20 mouse cellular contexts compared by ENCODE assay signal in genomic region chr2:135888767-135889166, GRCm38 (mm10).
A peak's percentile ranks its signal among the peaks of the same experiment; 100 is the strongest.
DNase-seq lines count a peak whose midpoint lies in the region; ATAC-seq and TF ChIP-seq lines count a peak whose summit lies in the region.
"Had no signal": no experiment of that assay in that cellular context is flagged by ENCODE, and none has a peak within 500 bp of the region (broad histone marks: within the 10 kb centered on the region; RNA-seq: fewer than 3 reads in every experiment).

No protein-coding gene starts in this region.

- no peak for TF ChIP-seq POLR2A in cerebellum, adult 2 months (IDR thresholded peaks at IDR 0.05; ENCODE audit: borderline replicate concordance, insufficient read depth, low read length)

- no peak for DNase-seq in cerebellum, adult 2 months
- no peak for DNase-seq in cerebellum, adult 9-11 months
- DNase-seq in heart, postnatal 14 days = no peak
- no peak for DNase-seq in heart, postnatal 0 days (ENCODE audit: low spot score)
- no peak for DNase-seq in heart, postnatal 4 days
- DNase-seq in fat pad, adult 2 months (ENCODE audit: extremely low read depth, low read depth, low spot score) = peak; percentile 65
- DNase-seq: B cell, adult 2 months; cerebellum, postnatal 10 days; gastrocnemius, postnatal 10 days; kidney, adult 8-10 months had no signal

- WGBS in cerebellum, adult 2 months = 74% methylated on average over 10 of the region's 10 CpGs
- WGBS in heart, embryonic 13.5 days = 75% methylated on average over 10 of the region's 10 CpGs
- 75% methylated on average over 10 of the region's 10 CpGs for WGBS in heart, postnatal 0 days

- no peak for TF ChIP-seq EP300 in heart, postnatal 0 days (IDR thresholded peaks at IDR 0.05; ENCODE audit: low read depth)

- no peaks in the 10 kb centered on the region for H3K36me3 ChIP-seq in heart, embryonic 13.5 days
- H3K36me3 ChIP-seq in heart, postnatal 0 days (replicated peaks; ENCODE audit: control insufficient read depth, insufficient read depth, low read length) = no peaks in the 10 kb centered on the region
- H3K36me3 ChIP-seq: embryonic facial prominence, embryonic 10.5 days; forebrain, embryonic 12.5 days; G1E; hindbrain, embryonic 12.5 days had no signal

- no peaks in the 10 kb centered on the region for H3K9me3 ChIP-seq in heart, embryonic 13.5 days
- H3K9me3 ChIP-seq in heart, postnatal 0 days (replicated peaks; ENCODE audit: control insufficient read depth, low read length) = no peaks in the 10 kb centered on the region
- H3K9me3 ChIP-seq: embryonic facial prominence, embryonic 10.5 days; forebrain, embryonic 12.5 days; hindbrain, embryonic 12.5 days had no signal

- H3K4me1 ChIP-seq in cerebellum, adult 2 months (ENCODE audit: control insufficient read depth, insufficient read depth, low read length) = peaks cover 25% of the 10 kb centered on the region
- peaks cover 48% of the 10 kb centered on the region for H3K4me1 ChIP-seq in heart, embryonic 13.5 days
- peaks cover 17% of the 10 kb centered on the region; the same call in 1 of the 2 replicates for H3K4me1 ChIP-seq in heart, postnatal 0 days (ENCODE audit: control insufficient read depth, insufficient read depth)
- H3K4me1 ChIP-seq: embryonic facial prominence, embryonic 10.5 days; forebrain, embryonic 12.5 days; hindbrain, embryonic 12.5 days had no signal

- H3K27me3 ChIP-seq in cerebellum, adult 2 months (ENCODE audit: control insufficient read depth, insufficient read depth, low read length) = no peaks in the 10 kb centered on the region
- H3K27me3 ChIP-seq in heart, embryonic 13.5 days (replicated peaks) = no peaks in the 10 kb centered on the region
- H3K27me3 ChIP-seq in heart, postnatal 0 days (ENCODE audit: control insufficient read depth, insufficient read depth, low read length) = no peaks in the 10 kb centered on the region
- H3K27me3 ChIP-seq: forebrain, embryonic 12.5 days; hindbrain, embryonic 12.5 days had no signal

- no peak overlapping the region for H3K4me2 ChIP-seq in heart, embryonic 13.5 days
- H3K4me2 ChIP-seq in heart, postnatal 0 days (ENCODE audit: low read depth, low read length) = no peak overlapping the region
- H3K4me2 ChIP-seq: forebrain, embryonic 12.5 days; hindbrain, embryonic 12.5 days had no signal

- intact Hi-C loops in heart, postnatal 14 days (cut with DNase I) = no loop called here

- H3K27ac ChIP-seq in cerebellum, adult 2 months (ENCODE audit: insufficient read depth, low read length) = peak overlapping the region; percentile 56
- peak overlapping the region; percentile 65 for H3K27ac ChIP-seq in heart, embryonic 13.5 days (replicated peaks)
- H3K27ac ChIP-seq in heart, postnatal 0 days (ENCODE audit: low read depth) = peak overlapping the region; percentile 36; the same call in 1 of the 2 replicates
- H3K27ac ChIP-seq: embryonic facial prominence, embryonic 10.5 days; forebrain, embryonic 12.5 days; hindbrain, embryonic 12.5 days had no signal

- H3K9ac ChIP-seq in heart, embryonic 13.5 days = 0 out of 2 replicates have a peak overlapping the region, but pooled peaks have one; percentile 7
- no peak overlapping the region for H3K9ac ChIP-seq in heart, postnatal 0 days (replicated peaks; ENCODE audit: low read depth, low read length)
- H3K9ac ChIP-seq: forebrain, embryonic 12.5 days; hindbrain, embryonic 12.5 days had no signal

- H3K4me3 ChIP-seq in cerebellum, adult 2 months (replicated peaks; ENCODE audit: insufficient read depth, low read depth, low read length) = no peak overlapping the region
- no peak overlapping the region for H3K4me3 ChIP-seq in heart, embryonic 13.5 days
- no peak overlapping the region for H3K4me3 ChIP-seq in heart, postnatal 0 days (ENCODE audit: low read depth, low read length)
- H3K4me3 ChIP-seq: embryonic facial prominence, embryonic 10.5 days; forebrain, embryonic 12.5 days; hindbrain, embryonic 12.5 days had no signal

- ATAC-seq in heart, embryonic 13.5 days (ENCODE audit: extremely low read depth, insufficient number of reproducible peaks, low FRiP score, low TSS enrichment) = 0 out of 2 replicates have a peak, but pooled peaks have one; percentile 46
- ATAC-seq in heart, postnatal 0 days (ENCODE audit: insufficient read depth, low read depth) = no peak
- ATAC-seq: CD4-positive, CD25-positive, alpha-beta regulatory T cell, adult 4 months; forebrain, embryonic 16.5 days; hindbrain, embryonic 16.5 days; inflammation-experienced regulatory T-cells, adult 6 months; intestine, postnatal 0 days had no signal

- TF ChIP-seq CTCF in cerebellum, adult 2 months (IDR thresholded peaks at IDR 0.05; ENCODE audit: borderline replicate concordance, insufficient read depth, low read depth, low read length) = no peak
- TF ChIP-seq CTCF in heart, postnatal 0 days (IDR thresholded peaks at IDR 0.05; ENCODE audit: low read depth) = no peak
